Mouse (Mus musculus) MEL-GATA-1-ER (cell line): ENCODE results near the gene Primpol.
"Not testable (repeated sequence)": the region's sequence is repeated elsewhere in the genome, so short reads cannot be mapped to it uniquely, and the experiment has no call there.

Source experiments
- DNase-seq: peaks from one replicate; pipeline ENCODE4 v3.0.0-alpha.2; 2012; ENCODE audit warnings: low read depth; ENCODE audit errors: extremely low read depth

Gene Primpol

DNA sequence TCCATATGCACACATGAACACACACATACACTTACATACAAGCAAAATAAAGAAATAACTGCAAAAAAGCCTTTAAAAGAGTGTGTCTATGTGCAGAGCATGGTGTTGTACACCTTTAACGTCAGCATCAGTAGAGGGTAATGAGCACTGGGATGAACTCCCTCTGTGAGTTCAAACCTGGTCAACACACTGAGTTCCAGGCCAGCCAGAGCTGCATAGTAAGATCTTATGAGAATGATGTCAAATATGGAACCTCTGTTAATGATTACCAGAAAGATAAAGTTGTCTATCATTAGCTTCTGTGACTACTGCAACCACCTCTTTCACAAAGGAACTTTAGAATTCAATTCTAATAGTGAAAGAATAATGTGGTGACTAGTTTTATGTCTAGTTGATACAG lies 10.1 kb downstream of the Primpol start:
- no peak for DNase-seq

GRCm38 (mm10) chr8:46603587-46603986 lies 13.4 kb downstream of the Primpol start:
- no peak for DNase-seq

DNA sequence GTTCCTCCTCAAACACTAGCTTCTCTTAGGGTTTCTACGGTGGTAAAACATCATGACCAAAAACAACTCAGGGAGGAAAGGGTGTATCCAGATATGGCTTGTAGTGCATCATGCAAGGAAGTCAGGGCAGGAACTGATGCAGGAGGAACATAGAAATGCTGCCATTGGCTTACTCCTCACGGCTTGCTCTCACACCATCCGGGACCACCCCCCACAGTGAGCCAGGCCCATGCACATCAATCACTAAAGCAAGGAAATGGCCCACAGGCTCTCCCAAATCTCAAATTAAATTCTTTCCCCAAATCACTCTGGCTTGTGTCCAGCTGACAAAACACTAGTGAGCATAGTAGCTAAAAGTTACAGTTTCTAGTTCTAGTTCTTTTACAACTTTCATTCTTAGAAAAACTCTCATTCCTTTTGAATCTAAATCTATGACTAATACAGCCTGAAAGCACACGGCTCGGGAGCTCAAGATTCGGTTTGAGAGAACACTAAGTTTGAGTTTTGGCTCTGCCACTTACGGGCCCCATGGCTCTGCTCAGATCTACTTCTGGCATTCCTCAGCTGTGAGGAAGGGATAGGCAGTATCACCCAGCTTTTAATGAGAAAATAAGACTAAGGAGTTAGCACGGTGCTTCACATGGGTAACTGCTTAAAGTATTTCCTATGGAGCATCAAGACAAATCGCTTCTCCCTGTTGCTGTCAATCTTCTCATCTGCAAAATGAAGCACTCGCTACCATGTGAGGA lies 15.9 kb downstream of the Primpol start:
- DNase-seq, result no peak

DNA sequence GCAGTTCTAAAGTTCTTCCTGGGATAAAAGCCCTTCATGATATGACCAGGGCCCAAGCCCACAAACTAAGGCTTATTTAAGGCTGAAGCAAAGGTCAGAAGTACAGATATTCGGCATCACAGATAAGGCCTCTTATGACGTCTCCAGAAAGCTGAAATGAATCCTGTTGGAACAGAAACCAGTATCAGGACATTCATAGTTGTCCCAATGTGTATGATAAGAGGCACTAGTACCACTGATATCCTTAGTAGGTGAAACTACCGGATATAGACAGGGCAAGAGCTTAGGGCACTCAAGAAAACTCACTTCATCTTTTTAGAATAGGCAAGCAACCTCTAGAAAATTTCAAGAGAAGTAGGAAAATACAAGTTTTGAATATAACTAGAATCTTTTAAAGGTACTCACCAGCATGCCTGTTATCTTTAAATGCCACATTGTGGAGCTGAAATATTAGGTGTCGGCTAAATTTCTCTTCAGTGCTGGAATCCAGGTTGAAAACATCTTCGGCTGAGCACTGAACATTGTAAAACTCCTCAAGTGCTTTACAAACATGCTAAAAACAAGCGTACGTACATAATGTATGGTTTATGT lies 17.6 kb downstream of the Primpol start:
- DNase-seq, result no peak

DNA sequence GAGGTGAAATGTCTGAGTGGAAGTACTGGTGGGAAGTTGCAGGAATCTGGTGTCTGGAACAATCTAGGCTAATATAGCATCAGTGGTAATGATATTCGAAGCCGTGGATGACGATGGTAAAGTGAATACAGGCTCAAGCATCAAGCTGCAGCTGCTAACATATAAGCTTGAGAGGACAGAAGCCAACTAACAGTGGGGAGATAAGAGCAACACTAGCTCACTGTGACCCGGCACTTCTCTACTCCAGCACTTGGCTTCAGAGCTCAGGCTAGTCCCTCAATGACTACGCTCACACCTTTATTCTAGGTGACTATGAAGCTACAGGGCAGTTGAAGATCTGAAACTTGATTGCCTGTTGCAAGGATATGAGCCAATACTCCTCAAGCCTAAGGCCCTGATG lies 18.3 kb downstream of the Primpol start:
- DNase-seq, result no peak

GRCm38 (mm10) chr8:46598114-46598513 lies 18.9 kb downstream of the Primpol start:
- DNase-seq, result no peak

DNA sequence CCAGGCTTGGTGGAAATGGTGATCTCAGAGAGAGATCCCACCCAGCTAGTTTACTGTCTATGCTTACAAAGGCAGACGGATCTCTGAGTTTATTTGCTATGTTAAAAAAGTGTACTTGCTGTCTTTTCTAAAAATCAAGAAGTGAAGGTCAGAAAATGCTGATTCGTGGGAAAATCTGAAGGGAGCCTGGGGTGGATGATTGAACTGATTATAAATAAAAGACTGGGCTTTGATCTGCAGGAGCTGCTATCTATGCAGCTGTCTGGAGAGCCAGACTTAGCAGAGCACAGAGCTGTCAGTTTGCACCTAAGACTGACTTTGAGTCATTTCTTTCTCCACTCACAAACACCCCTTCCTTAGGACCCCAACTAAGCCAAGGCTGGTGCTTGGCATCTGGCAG lies 19.6 kb downstream of the Primpol start:
- no peak for DNase-seq

DNA sequence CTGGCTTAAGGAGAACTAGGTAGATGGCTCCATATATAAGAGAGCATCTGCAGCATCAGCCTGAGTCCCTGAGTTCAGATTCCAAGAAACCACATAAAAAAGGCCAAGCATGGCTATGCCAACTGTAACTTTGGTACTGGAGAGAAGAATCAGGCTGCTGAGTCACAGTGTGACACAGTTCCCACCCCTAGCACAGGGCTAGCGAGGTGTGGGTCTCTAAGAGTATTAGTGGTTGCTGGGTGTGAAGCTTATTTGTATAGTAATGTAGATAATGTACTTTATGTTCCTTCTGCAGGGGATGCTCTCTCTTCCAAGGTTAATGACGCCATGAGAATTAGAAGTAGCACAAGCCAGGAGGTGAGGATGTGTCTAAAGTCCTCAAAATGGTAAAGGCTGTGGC lies 20.5 kb downstream of the Primpol start:
- DNase-seq, result no peak

DNA sequence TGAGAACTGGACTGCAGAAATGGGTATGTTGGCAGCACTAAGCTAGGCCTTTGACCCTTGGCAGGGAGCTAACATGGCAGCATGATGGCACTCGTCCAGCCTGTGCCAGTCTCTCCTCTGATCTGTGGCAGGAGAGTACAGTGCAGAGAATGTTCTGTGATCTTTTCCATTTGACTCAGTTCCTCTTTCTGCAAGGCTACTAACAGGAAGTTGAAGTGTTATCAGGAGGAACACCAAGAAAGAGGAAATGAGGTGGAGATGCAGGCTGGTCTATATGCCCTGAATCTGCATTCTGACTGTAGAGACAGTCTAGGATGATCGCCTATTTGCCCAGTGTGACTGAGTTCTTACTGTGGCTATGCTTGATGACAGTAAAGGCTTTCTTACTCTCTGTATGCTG lies 21.4 kb downstream of the Primpol start:
- peak; percentile 97 for DNase-seq

DNA sequence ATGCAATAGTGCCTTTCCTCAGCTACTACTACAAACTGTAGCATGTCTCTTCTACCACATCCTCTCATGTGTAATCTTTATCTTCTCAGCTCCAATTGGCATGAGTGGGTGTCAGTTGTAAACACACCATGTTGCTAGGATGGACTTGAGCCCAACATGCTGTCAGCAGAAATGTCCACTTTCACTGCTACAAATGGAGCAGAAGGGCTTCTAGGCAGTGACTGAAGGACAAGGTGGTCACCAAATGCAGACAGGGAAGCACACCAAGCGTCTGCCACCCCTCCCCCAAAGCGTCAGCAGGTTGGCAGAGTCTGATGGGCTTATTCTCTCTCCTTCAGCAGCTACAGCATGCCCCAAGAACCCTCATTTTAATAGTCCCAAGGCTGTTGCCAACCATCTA lies 23.2 kb downstream of the Primpol start:
- DNase-seq, result no peak

DNA sequence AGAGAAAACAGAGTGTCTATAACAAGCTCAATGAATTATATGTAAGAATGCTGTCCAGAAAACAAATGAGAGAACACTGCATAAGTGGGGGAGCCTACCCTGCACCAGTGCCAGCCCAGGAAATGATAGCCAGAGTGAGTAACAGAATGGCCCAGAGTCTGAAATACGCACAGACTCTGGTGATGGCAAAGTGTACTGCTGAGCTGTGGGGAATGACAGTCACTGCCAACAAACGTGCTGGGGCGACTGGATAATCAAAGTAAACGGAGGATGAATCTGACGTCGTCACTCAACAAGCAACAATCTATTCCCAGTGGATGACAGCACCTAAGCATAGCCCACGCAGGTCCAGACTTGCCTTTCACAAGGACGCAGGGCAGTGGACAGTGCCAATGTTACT lies 23.9 kb downstream of the Primpol start:
- no peak for DNase-seq

- no peak for DNase-seq
These were observed 28.3 kb downstream of the Primpol start for GRCm38 (mm10) chr8:46588663-46589062.

DNA sequence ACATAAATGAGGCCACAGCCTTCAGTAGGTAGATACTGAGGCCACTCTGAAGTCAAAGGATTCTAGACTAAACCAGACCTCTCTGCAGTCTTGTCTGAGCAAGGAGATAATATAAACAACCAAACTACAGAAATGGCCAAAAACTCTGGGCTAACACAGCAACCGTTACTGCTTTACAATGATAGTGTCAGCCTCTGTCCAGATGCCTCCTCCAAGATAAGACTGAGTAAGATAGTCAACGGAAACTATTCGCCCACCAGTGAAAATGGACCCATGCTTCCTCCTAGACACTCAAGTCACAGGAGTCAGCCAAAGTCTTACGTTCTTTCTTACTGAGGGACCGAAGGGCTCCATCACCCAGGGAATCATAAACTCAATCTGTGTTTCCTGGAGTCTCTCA lies 29.1 kb downstream of the Primpol start:
- peak; percentile 60 for DNase-seq

GRCm38 (mm10) chr8:46585576-46585975 lies 31.4 kb downstream of the Primpol start:
- no peak for DNase-seq

DNA sequence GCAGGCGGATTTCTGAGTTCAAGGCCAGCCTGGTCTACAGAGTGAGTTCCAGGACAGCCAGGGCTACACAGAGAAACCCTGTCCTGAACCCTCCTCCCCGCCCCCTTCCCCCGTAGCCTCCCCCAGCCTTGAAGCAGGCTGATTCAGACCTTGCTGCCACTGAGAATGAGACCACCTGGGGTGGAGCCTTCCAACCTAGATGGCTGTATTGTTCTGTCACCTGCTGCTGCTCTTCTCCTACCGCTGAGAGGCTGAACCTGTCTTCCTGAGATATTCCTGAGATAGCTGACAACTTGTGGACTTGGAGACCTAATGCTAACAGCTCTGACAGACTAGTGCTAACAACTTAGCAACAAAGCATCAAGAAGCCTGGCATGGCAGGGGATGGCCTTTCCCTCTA lies 32.7 kb downstream of the Primpol start:
- not testable (repeated sequence) for DNase-seq

DNA sequence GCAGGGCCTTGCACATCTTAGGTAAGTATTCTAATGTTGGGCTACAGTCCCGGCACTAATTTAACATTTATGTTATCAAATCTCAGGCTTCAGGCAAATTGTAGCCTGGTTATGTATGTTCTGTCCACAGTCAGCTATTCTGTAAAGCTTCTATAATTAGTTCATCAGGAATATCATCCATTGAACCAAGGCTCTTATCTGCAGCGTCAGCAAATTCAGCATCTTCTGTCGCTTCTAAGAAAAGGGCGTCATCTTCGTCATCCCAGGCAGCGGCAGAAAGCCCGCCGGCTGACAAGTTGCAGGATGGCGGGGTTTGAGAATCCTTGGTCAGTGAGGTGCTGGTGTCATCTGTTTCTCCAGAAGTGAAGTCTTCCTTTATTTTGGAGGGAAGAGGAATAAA lies 38.2 kb downstream of the Primpol start:
- no peak for DNase-seq

DNA sequence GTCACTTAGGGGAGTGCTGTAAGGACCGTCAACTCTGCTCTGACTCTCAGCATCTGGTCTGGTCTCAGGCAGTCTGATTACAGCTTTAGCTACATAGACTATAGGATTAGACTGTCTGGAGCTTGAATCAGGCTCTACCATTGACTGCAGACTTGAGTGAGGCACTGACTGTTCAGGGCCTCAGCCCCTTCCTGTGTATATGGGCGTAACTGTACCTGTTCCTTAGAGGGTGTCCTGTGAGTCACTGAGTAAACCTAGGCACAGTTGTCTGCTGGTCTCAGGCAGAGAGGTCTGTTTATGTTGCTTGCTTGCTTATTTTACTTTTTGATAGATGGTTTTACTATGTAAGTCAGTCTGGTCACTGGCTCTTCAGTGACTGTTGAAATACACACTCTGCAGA lies 43.0 kb downstream of the Primpol start:
- DNase-seq, result no peak

DNA sequence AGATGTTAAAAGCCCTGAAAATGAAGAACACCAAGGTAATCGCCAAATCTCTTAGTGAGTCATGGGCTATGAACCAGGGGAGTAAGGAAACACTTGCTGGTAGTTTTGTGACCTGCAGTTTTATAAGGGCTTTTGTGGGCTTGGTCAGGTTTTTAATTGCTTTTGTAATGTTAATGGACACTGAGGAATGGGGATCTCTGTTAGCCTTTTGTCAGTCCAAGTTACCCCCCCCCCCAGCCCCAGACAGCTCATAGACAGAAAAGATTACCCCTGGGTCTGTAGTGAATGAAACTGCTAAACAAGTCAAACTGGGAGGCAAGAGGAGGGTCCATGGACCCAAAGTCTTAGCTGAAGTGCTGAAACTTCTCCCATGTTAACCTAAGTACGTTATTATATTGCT lies 43.6 kb downstream of the Primpol start:
- DNase-seq, result no peak

- DNase-seq, result no peak
These were observed 46.3 kb downstream of the Primpol start for GRCm38 (mm10) chr8:46570673-46571072.

GRCm38 (mm10) chr8:46569659-46570441 lies 47.2 kb downstream of the Primpol start:
- DNase-seq, result no peak

DNA sequence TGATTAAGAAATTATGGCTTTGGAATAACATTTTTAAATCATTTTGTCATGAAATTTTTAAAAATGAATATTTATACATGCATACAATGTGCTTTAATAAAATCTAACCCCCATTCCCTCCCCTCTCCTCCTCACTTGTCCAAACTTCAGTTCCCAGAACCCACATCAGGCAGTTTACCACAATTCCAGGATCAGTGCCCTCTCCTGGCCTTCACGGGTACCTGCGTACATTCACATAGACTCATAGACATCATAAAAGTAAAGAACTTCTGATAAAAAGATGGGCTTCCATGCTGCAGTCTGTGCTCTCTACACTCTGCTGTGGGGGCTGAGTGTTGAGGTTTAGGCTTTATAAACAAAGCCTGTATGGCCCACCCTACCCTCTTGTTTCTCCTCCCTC lies 48.1 kb downstream of the Primpol start:
- no peak for DNase-seq

DNA sequence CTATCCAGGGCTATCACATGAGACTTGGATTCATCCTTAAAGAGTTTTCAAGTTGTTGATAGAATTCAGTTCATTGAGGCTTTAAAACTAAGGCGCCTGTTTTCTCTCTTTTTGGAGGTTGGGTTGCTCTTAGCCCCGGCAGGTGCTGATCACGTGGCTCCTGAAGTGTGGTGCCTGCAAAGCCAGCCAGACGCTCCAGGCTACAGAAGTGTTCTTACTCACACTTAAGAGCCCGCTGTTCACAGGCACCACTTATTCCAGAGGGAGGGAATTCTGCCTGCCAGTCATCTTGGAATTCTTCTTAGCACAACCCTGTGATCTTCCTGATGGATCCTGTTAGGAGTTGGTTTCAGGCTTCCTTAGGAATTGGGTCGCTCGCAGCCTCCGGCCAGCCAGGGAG lies 49.1 kb downstream of the Primpol start:
- no peak for DNase-seq
